Mouse (Mus musculus) myocyte (in vitro differentiated cells): ENCODE data around the gene Rai1.

ENCODE experiments used
- CEBPB ChIP-seq: IDR thresholded peaks from 2 replicates; pipeline ENCODE4 v1.6.1; 2011; ENCODE audit warnings: mild to moderate bottlenecking, moderate library complexity; ENCODE audit not compliant: poor library complexity, insufficient read depth, severe bottlenecking
- E2F4 ChIP-seq: IDR thresholded peaks from one replicate; pipeline ENCODE4 v1.6.1; 2011; ENCODE audit warnings: mild to moderate bottlenecking, control low read depth, moderate library complexity; ENCODE audit not compliant: insufficient read depth
- MAX ChIP-seq: IDR thresholded peaks from one replicate; pipeline ENCODE4 v1.6.1; 2011; ENCODE audit warnings: low read depth, mild to moderate bottlenecking, control low read depth
- MYOD1 ChIP-seq, 3 experiments: IDR thresholded peaks; one replicate each; pipeline ENCODE4 v1.6.1; 2011; ENCODE audit warnings: control low read depth in 2 of 3, low read depth in 2 of 3, mild to moderate bottlenecking in 2 of 3, moderate library complexity in 1 of 3; ENCODE audit not compliant: insufficient read length in 2 of 3, control insufficient read depth in 1 of 3
- MYOG ChIP-seq, 3 experiments: IDR thresholded peaks; one replicate each; pipeline ENCODE4 v1.6.1; 2011; ENCODE audit warnings: control low read depth in 2 of 3, low read depth in 2 of 3, mild to moderate bottlenecking in 2 of 3; ENCODE audit not compliant: insufficient read length in 2 of 3, control insufficient read depth in 1 of 3, insufficient read depth in 1 of 3
- POLR2A ChIP-seq: IDR thresholded peaks from one replicate; pipeline ENCODE4 v1.6.1; 2011; ENCODE audit warnings: low read depth, mild to moderate bottlenecking, control low read depth, moderate library complexity; ENCODE audit not compliant: insufficient read length
- POLR2AphosphoS2 ChIP-seq: IDR thresholded peaks from one replicate; pipeline ENCODE4 v1.6.1; 2011; ENCODE audit warnings: low read depth, control low read depth; ENCODE audit not compliant: insufficient read length
- REST ChIP-seq: IDR thresholded peaks from one replicate; pipeline ENCODE4 v1.6.1; 2011; ENCODE audit warnings: mild to moderate bottlenecking, control low read depth, moderate library complexity; ENCODE audit not compliant: insufficient read depth, insufficient read length
- SRF ChIP-seq: IDR thresholded peaks from one replicate; pipeline ENCODE4 v1.6.1; 2011; ENCODE audit warnings: low read depth; ENCODE audit not compliant: control insufficient read depth, insufficient read length
- TCF12 ChIP-seq: IDR thresholded peaks from one replicate; pipeline ENCODE4 v1.6.1; 2011; ENCODE audit warnings: mild to moderate bottlenecking, control low read depth; ENCODE audit not compliant: poor library complexity, insufficient read depth, severe bottlenecking
- USF1 ChIP-seq: IDR thresholded peaks from one replicate; pipeline ENCODE4 v1.6.1; 2011; ENCODE audit warnings: low read depth, mild to moderate bottlenecking, control low read depth, moderate library complexity

DNA sequence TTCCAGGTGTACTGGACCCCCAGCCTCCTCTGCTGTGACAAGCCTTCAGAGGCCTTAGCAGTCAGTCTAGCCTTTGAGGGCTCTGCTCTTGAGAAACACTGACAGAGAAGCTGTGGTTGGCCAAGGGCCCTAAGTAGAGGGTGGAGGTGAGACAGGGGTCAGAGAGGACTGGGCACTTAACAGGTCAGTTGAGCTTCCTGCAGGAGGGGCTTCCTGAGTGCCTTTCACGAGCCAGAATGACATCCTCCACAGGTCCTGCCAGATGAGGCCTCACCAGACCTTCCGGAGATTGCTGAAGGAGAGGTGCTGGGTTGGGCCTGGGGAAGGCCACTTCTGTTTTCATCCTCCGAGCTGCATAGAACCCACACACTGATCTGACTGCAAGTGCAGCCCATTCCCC is 123.7 kb downstream of the Rai1 start:
- no peak for TF ChIP-seq POLR2A
- no peak for TF ChIP-seq MAX
- TF ChIP-seq MYOG (IDR thresholded peaks at IDR 0.05; ENCODE audit: control insufficient read depth in 1 of 3, insufficient read depth in 1 of 3, insufficient read length in 2 of 3, low read depth in 2 of 3), result no peak
- no peak for TF ChIP-seq POLR2AphosphoS2
- no peak for TF ChIP-seq CEBPB
- no peak for TF ChIP-seq TCF12
- no peak for TF ChIP-seq MYOD1 (IDR thresholded peaks at IDR 0.05; ENCODE audit: control insufficient read depth in 1 of 3, insufficient read length in 2 of 3, low read depth in 2 of 3)
- no peak for TF ChIP-seq USF1
- TF ChIP-seq E2F4, result no peak
- TF ChIP-seq REST, result no peak
- TF ChIP-seq SRF, result no peak
